Mouse (Mus musculus) MEL (cell line): ENCODE results near the gene Nme9. TPM values are rescaled to one million over a fixed set of nuclear protein-coding genes. Genes with fewer than 3 reads are reported as not detected.

Experiments
- DNase-seq: peaks from one replicate; pipeline ENCODE4 v3.0.0; 2011; ENCODE audit warnings: low read depth, low spot score
- H3K27ac ChIP-seq: 2 replicates; pipeline ENCODE4 v1.5.1; 2012; ENCODE audit warnings: low read depth, mild to moderate bottlenecking, control low read depth, low read length, moderate library complexity; ENCODE audit not compliant: control insufficient read depth
- H3K27me3 ChIP-seq, 2 experiments: fragments of 150-350 bp in 1 of 2; sonication (generic) in 1 of 2; 2 replicates each; pipeline ENCODE4 v1.6.1; 2012; ENCODE audit warnings: low read length in 2 of 2, mild to moderate bottlenecking in 2 of 2, improper control_type of control experiment in 1 of 2, moderate library complexity in 1 of 2; ENCODE audit not compliant: insufficient read depth in 2 of 2, control insufficient read depth in 1 of 2
- H3K36me3 ChIP-seq, 2 experiments: 2 replicates each; pipeline ENCODE4 v1.6.1; 2012 to 2014; ENCODE audit warnings: low read length in 2 of 2, improper control_type of control experiment in 1 of 2, inconsistent platforms in 1 of 2, mild to moderate bottlenecking in 1 of 2; ENCODE audit not compliant: insufficient read depth in 2 of 2, control insufficient read depth in 1 of 2
- H3K4me1 ChIP-seq, 2 experiments: fragments of 150-350 bp in 1 of 2; sonication (generic) in 1 of 2; 2 replicates each; pipeline ENCODE4 v1.6.1; 2012; ENCODE audit warnings: low read length in 2 of 2, improper control_type of control experiment in 1 of 2, mild to moderate bottlenecking in 1 of 2; ENCODE audit not compliant: insufficient read depth in 2 of 2, control insufficient read depth in 1 of 2
- H3K4me3 ChIP-seq, 2 experiments: fragments of 150-350 bp in 1 of 2; sonication (generic) in 1 of 2; 2 replicates each; pipeline ENCODE4 v1.5.1; 2012; ENCODE audit warnings: low read depth in 2 of 2, low read length in 2 of 2, mild to moderate bottlenecking in 2 of 2, moderate library complexity in 2 of 2, control low read depth in 1 of 2, improper control_type of control experiment in 1 of 2; ENCODE audit not compliant: control insufficient read depth in 1 of 2, insufficient read depth in 1 of 2
- H3K79me2 ChIP-seq: 2 replicates; pipeline ENCODE4 v1.6.1; 2012; ENCODE audit warnings: mild to moderate bottlenecking, low read length, moderate library complexity; ENCODE audit not compliant: control insufficient read depth, poor library complexity, insufficient read depth
- H3K9ac ChIP-seq: 2 replicates; pipeline ENCODE4 v1.6.1; 2012; ENCODE audit warnings: low read depth, mild to moderate bottlenecking, control low read depth, low read length, moderate library complexity; ENCODE audit not compliant: control insufficient read depth, poor library complexity, severe bottlenecking
- H3K9me3 ChIP-seq: fragments of 150-350 bp; sonication (generic); replicated peaks from 2 replicates; pipeline ENCODE4 v1.6.1; 2012; ENCODE audit warnings: mild to moderate bottlenecking, low read length, improper control_type of control experiment, moderate library complexity; ENCODE audit not compliant: insufficient read depth
- CTCF ChIP-seq, 3 experiments: IDR thresholded peaks in 2 of 3; conservative IDR thresholded peaks in 1 of 3; 2 replicates each; pipeline ENCODE4 v1.5.1; 2011 to 2012; ENCODE audit warnings: low read length in 3 of 3, low read depth in 2 of 3, mild to moderate bottlenecking in 2 of 3, improper control_type of control experiment in 1 of 3, inconsistent platforms in 1 of 3, mixed read lengths in 1 of 3, moderate library complexity in 1 of 3; ENCODE audit not compliant: control insufficient read depth in 1 of 3, insufficient read depth in 1 of 3, poor library complexity in 1 of 3, severe bottlenecking in 1 of 3
- MAX ChIP-seq: IDR thresholded peaks from 2 replicates; pipeline ENCODE4 v1.6.1; 2011; ENCODE audit warnings: low read length, improper control_type of control experiment
- MEF2A ChIP-seq: IDR thresholded peaks from 2 replicates; pipeline ENCODE4 v1.6.1; 2014; ENCODE audit warnings: low read depth, mild to moderate bottlenecking, inconsistent platforms, low read length, improper control_type of control experiment; ENCODE audit not compliant: poor library complexity, insufficient replicate concordance, severe bottlenecking; ENCODE audit errors: extremely low read depth
- MYB ChIP-seq: IDR thresholded peaks from 2 replicates; pipeline ENCODE4 v1.6.1; 2011; ENCODE audit warnings: mild to moderate bottlenecking, low read depth, low read length, improper control_type of control experiment
- POLR2AphosphoS5 ChIP-seq: IDR thresholded peaks from 2 replicates; pipeline ENCODE4 v1.6.1; 2012; ENCODE audit warnings: low read depth, borderline replicate concordance, mild to moderate bottlenecking, inconsistent platforms, low read length, moderate library complexity, mixed read lengths
- RAD21 ChIP-seq: IDR thresholded peaks from 2 replicates; pipeline ENCODE4 v1.6.1; 2011; ENCODE audit warnings: mild to moderate bottlenecking, low read depth, low read length, improper control_type of control experiment
- SIN3A ChIP-seq: IDR thresholded peaks from 2 replicates; pipeline ENCODE4 v1.6.1; 2012; ENCODE audit warnings: low read length, improper control_type of control experiment, inconsistent platforms
- SMC3 ChIP-seq: IDR thresholded peaks from 2 replicates; pipeline ENCODE4 v1.6.1; 2011; ENCODE audit warnings: low read depth, low read length, improper control_type of control experiment
- TCF12 ChIP-seq: IDR thresholded peaks from 2 replicates; pipeline ENCODE4 v1.6.1; 2014; ENCODE audit warnings: low read depth, mild to moderate bottlenecking, inconsistent platforms, low read length, improper control_type of control experiment, moderate library complexity
- ZC3H11A ChIP-seq: IDR thresholded peaks from 2 replicates; pipeline ENCODE4 v1.6.1; 2012; ENCODE audit warnings: low read depth, mild to moderate bottlenecking, inconsistent platforms, low read length, improper control_type of control experiment
- ZMIZ1 ChIP-seq: IDR thresholded peaks from 2 replicates; pipeline ENCODE4 v1.6.1; 2012; ENCODE audit warnings: low read depth, mild to moderate bottlenecking, inconsistent platforms, low read length, improper control_type of control experiment, moderate library complexity
- ZNF384 ChIP-seq: IDR thresholded peaks from 2 replicates; pipeline ENCODE4 v1.6.1; 2012; ENCODE audit warnings: low read depth, mild to moderate bottlenecking, inconsistent platforms, low read length, improper control_type of control experiment
- polyA plus RNA-seq, 2 experiments: library from polyadenylated mRNA; stranded (reverse) in 1 of 2; unstranded in 1 of 2; fragments of >175 nt in 1 of 2; fragments of >200 nt in 1 of 2; gene quantifications; 2 replicates each; pipeline versions ENCODE4 v1.2.1 to v1.2.4; 2012; ENCODE audit warnings: low replicate concordance in 2 of 2, low read depth in 1 of 2; ENCODE audit not compliant: insufficient read length in 2 of 2, insufficient read depth in 1 of 2, missing spikeins in 1 of 2
- total RNA-seq: library from RNA; depleted of rRNA; stranded (reverse); fragments of 300-350 nt; gene quantifications from 2 replicates; pipeline ENCODE4 v1.2.3, GENCODE M21; 2012

Gene Nme9
- total and polyA plus RNA-seq, 3 experiments, result 0.40 to 0.92 TPM; not detected in 1

DNA sequence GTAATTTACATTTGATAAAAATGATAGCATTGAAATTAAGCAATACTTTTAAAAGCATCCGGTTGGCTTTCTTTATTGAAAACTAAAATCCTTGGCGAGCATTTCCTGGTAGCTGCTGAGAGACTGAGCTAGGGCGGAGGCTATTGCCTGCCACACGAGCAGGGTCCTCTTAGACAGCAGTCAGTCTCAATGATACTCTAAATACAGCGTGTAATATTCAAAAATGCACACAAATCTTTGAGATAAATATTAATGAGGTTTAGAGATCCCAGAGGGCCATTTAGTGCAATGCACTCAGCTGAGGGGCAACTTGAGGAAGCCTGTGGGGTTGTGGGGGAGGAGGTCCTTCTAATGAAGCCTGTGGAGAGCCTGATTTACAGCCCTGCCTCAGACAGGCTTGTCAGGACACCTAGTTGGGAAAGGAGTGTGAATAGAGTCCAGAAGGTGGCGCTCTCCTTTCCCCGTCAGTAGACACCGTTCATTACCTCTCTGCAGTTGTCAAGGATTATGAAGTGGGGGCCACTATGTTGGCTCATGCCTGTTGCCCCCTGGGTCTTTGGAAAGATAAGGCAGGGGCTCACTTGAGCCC lies 6.6 kb upstream of the Nme9 start:
- 0 out of 2 replicates have a peak, but pooled peaks have one; percentile 25 for TF ChIP-seq ZC3H11A
- no peak for TF ChIP-seq MEF2A
- no peak for TF ChIP-seq ZMIZ1
- TF ChIP-seq SMC3, result peak; percentile 73
- TF ChIP-seq RAD21, result peak; percentile 28
- peak; percentile 64 to 69 (median 68) for TF ChIP-seq CTCF (IDR thresholded peaks at IDR 0.05 in 2 of 3, conservative IDR thresholded peaks at IDR 0.05 in 1 of 3; ENCODE audit: control insufficient read depth in 1 of 3, insufficient read depth in 1 of 3, low read depth in 2 of 3, low read length in 3 of 3, poor library complexity in 1 of 3, severe bottlenecking in 1 of 3)
- no peaks in the 10 kb centered on the region for H3K79me2 ChIP-seq
- H3K36me3 ChIP-seq, result no peaks in the 10 kb centered on the region
- H3K4me1 ChIP-seq, result no peaks in the 10 kb centered on the region
- H3K4me3 ChIP-seq, result no peak overlapping the region
- no peak overlapping the region for H3K9ac ChIP-seq
- H3K27me3 ChIP-seq, result no peaks in the 10 kb centered on the region
- H3K27ac ChIP-seq, result no peak overlapping the region
- DNase-seq, result peak; percentile 53
- no peaks in the 10 kb centered on the region for H3K9me3 ChIP-seq

DNA sequence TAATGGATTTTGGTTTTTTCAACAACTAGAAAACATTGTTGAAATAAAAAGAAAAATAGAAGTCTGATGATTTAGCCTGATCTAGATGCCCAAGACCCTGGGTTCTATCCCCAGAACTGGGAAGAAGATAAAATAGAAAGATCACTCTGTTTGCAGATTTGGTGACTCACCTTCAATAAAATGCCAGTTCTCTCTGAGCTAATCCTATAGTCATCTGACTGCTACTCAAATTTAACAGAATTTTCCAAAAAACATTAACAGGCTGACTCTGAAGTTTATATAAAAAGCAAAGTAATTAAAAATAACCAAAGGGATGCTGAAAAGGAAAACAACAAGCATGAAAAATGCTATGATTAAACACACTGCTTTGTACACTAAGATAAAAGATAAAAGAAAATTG lies 5.0 kb upstream of the Nme9 start:
- Histone ChIP-seq H3K27ac (no peak overlapping the region), H3K9ac (no peak overlapping the region), H3K9me3 (no peaks in the 10 kb centered on the region), H3K4me3 (no peak overlapping the region), H3K79me2 (no peaks in the 10 kb centered on the region), H3K27me3 (no peaks in the 10 kb centered on the region), H3K36me3 (no peaks in the 10 kb centered on the region), H3K4me1 (no peaks in the 10 kb centered on the region)
- DNase-seq, result no peak
- TF ChIP-seq MYB (no peak), RAD21 (no peak), MAX (no peak), MEF2A (no peak), POLR2AphosphoS5 (no peak), SIN3A (no peak), ZNF384 (no peak), TCF12 (no peak)

DNA sequence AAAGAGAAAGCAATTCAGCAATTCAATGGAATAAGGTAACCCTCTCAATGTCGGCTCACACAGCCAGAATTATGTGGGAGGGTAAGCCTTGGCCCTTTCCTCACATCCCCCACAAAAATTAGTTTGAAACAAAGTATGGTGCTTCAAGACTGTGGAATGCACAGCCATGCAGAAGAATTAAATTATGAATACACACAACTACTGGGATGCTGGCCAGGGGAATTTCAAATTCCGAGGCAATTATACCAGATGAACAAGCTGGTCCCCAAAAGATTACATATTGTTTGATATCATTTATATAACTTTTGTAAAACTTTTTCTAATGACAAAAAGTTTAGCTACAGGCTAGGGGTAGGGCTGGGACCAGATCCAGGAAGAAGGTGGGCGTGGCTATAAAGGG lies 4.0 kb upstream of the Nme9 start:
- Histone ChIP-seq H3K27me3 (no peaks in the 10 kb centered on the region; a peak in 1 of 4 replicates), H3K4me1 (no peaks in the 10 kb centered on the region), H3K36me3 (no peaks in the 10 kb centered on the region), H3K27ac (no peak overlapping the region)
- no peak for DNase-seq
- TF ChIP-seq CTCF (IDR thresholded peaks at IDR 0.05 in 2 of 3, conservative IDR thresholded peaks at IDR 0.05 in 1 of 3; ENCODE audit: control insufficient read depth in 1 of 3, insufficient read depth in 1 of 3, low read depth in 2 of 3, low read length in 3 of 3, poor library complexity in 1 of 3, severe bottlenecking in 1 of 3), result no peak
- TF ChIP-seq, all 39 proteins: peak for 0
- Histone ChIP-seq H3K9ac (no peak overlapping the region), H3K79me2 (no peaks in the 10 kb centered on the region), H3K9me3 (no peaks in the 10 kb centered on the region), H3K4me3 (no peak overlapping the region)
